Mouse (Mus musculus): ENCODE measurements around the gene Aldh1a2. TPM values are rescaled to one million over a fixed set of nuclear protein-coding genes. Genes with fewer than 3 reads are reported as not detected.

Aldh1a2 gene
- polyA plus RNA-seq, 1 experiment, result 8.7 TPM

DNA sequence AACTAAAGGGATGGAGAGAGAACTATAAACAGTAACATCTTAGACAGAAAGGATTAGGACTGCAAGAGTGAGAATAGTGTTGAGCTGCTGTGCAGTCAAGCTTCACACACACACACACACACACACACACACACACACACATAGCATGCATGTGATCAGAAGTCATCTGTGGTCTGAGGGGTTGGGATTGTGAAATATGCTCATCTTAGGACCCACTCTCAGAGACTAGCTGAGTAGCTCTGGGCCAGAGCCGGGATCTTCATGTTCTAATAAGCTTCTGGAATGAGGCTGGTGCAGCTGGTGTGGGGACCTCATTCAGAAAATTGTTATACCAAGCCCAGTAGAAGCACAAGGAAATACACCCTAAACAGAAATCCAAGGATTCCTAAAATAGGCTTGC is 75.1 kb downstream of the Aldh1a2 start:
- H3K27ac ChIP-seq (ENCODE audit: insufficient read depth, low read depth, low read length), result no peak overlapping the region
- no peak for DNase-seq
- no peak overlapping the region for H3K4me3 ChIP-seq (ENCODE audit: insufficient read depth, low read depth, low read length)
- H3K27me3 ChIP-seq (replicated peaks; ENCODE audit: control insufficient read depth, insufficient read depth, low read length), result no peaks in the 10 kb centered on the region
- TF ChIP-seq CTCF (conservative IDR thresholded peaks at IDR 0.05; ENCODE audit: insufficient read depth, insufficient read length, low read depth, low read length), result no peak
- H3K4me1 ChIP-seq (ENCODE audit: control insufficient read depth, insufficient read depth, low read length), result no peaks in the 10 kb centered on the region
- H3K36me3 ChIP-seq (ENCODE audit: control insufficient read depth, insufficient read depth, low read length), result no peaks in the 10 kb centered on the region
- WGBS, result 89% methylated on average over 1 of the region's 1 CpGs

GRCm38 (mm10) chr9:71295501-71295900 is 79.9 kb downstream of the Aldh1a2 start:
- no peaks in the 10 kb centered on the region for H3K36me3 ChIP-seq (ENCODE audit: control insufficient read depth, insufficient read depth, low read length)
- H3K4me1 ChIP-seq (ENCODE audit: control insufficient read depth, insufficient read depth, low read length), result no peaks in the 10 kb centered on the region
- WGBS, result 67% methylated on average over 8 of the region's 8 CpGs
- no peak overlapping the region for H3K27ac ChIP-seq (ENCODE audit: insufficient read depth, low read depth, low read length)
- H3K4me3 ChIP-seq (ENCODE audit: insufficient read depth, low read depth, low read length), result no peak overlapping the region
- no peak for DNase-seq
- TF ChIP-seq CTCF (conservative IDR thresholded peaks at IDR 0.05; ENCODE audit: insufficient read depth, insufficient read length, low read depth, low read length), result no peak
- no peak for TF ChIP-seq POLR2A (IDR thresholded peaks at IDR 0.05; ENCODE audit: low read depth, low read length)
- H3K27me3 ChIP-seq (replicated peaks; ENCODE audit: control insufficient read depth, insufficient read depth, low read length), result no peaks in the 10 kb centered on the region

DNA sequence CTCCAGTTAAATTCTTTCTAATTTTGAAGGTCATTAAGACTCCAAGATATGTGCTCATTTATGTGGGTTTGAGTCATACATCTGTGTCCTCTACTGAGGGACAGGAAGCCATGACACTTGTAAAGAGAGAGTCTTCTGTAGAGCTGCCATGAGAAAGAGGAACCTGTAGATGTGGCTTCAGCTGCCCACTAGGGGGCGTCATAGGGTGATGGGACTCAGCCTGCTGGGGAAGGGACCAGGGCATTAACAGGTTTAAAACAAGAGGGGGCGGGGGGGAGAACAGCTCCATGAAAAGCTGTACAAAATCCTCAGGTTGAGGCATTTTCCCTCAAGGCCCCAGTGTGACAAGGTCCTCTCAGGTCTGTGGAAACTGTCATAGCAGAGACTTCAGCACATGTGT is 88.0 kb downstream of the Aldh1a2 start:
- Histone ChIP-seq H3K27ac (ENCODE audit: insufficient read depth, low read depth, low read length) (no peak overlapping the region), H3K4me3 (ENCODE audit: insufficient read depth, low read depth, low read length) (no peak overlapping the region), H3K4me1 (ENCODE audit: control insufficient read depth, insufficient read depth, low read length) (no peaks in the 10 kb centered on the region), H3K27me3 (replicated peaks; ENCODE audit: control insufficient read depth, insufficient read depth, low read length) (no peaks in the 10 kb centered on the region), H3K36me3 (ENCODE audit: control insufficient read depth, insufficient read depth, low read length) (no peaks in the 10 kb centered on the region)
- TF ChIP-seq CTCF (conservative IDR thresholded peaks at IDR 0.05; ENCODE audit: insufficient read depth, insufficient read length, low read depth, low read length) (peak; percentile 30; the same call in 1 of the 2 replicates), POLR2A (IDR thresholded peaks at IDR 0.05; ENCODE audit: low read depth, low read length) (no peak)
- 50% methylated on average over 2 of the region's 2 CpGs for WGBS
- no peak for DNase-seq

- WGBS, result 80% methylated on average over 9 of the region's 9 CpGs
- no peak overlapping the region for H3K27ac ChIP-seq (ENCODE audit: insufficient read depth, low read depth, low read length)
- TF ChIP-seq POLR2A (IDR thresholded peaks at IDR 0.05; ENCODE audit: low read depth, low read length), result no peak
- TF ChIP-seq CTCF (conservative IDR thresholded peaks at IDR 0.05; ENCODE audit: insufficient read depth, insufficient read length, low read depth, low read length), result no peak
Observed at GRCm38 (mm10) chr9:71307106-71307789, 91.7 kb downstream of the Aldh1a2 start.

GRCm38 (mm10) chr9:71315960-71316359 is 100.4 kb downstream of the Aldh1a2 start:
- no peak overlapping the region for H3K27ac ChIP-seq (ENCODE audit: insufficient read depth, low read depth, low read length)
- no peaks in the 10 kb centered on the region for H3K27me3 ChIP-seq (replicated peaks; ENCODE audit: control insufficient read depth, insufficient read depth, low read length)
- WGBS, result 98% methylated on average over 3 of the region's 3 CpGs
- H3K4me1 ChIP-seq (ENCODE audit: control insufficient read depth, insufficient read depth, low read length), result peaks cover 20% of the 10 kb centered on the region
- H3K4me3 ChIP-seq (ENCODE audit: insufficient read depth, low read depth, low read length), result no peak overlapping the region
- TF ChIP-seq CTCF (conservative IDR thresholded peaks at IDR 0.05; ENCODE audit: insufficient read depth, insufficient read length, low read depth, low read length) (no peak), POLR2A (IDR thresholded peaks at IDR 0.05; ENCODE audit: low read depth, low read length) (no peak)
- H3K36me3 ChIP-seq (ENCODE audit: control insufficient read depth, insufficient read depth, low read length), result no peaks in the 10 kb centered on the region
- no peak for DNase-seq

More at GRCm38 (mm10) chr9:71307106-71307789, 91.7 kb downstream of the Aldh1a2 start:
- DNase-seq, result no peak
- H3K4me3 ChIP-seq (ENCODE audit: insufficient read depth, low read depth, low read length), result no peak overlapping the region
- H3K27me3 ChIP-seq (replicated peaks; ENCODE audit: control insufficient read depth, insufficient read depth, low read length), result no peaks in the 10 kb centered on the region
- no peaks in the 10 kb centered on the region for H3K4me1 ChIP-seq (ENCODE audit: control insufficient read depth, insufficient read depth, low read length)
- H3K36me3 ChIP-seq (ENCODE audit: control insufficient read depth, insufficient read depth, low read length), result no peaks in the 10 kb centered on the region

GRCm38 (mm10) chr9:71317096-71317920 is 101.7 kb downstream of the Aldh1a2 start:
- H3K27me3 ChIP-seq (replicated peaks; ENCODE audit: control insufficient read depth, insufficient read depth, low read length), result no peaks in the 10 kb centered on the region
- peak overlapping the region; percentile 69 for H3K27ac ChIP-seq (ENCODE audit: insufficient read depth, low read depth, low read length)
- no peak overlapping the region for H3K4me3 ChIP-seq (ENCODE audit: insufficient read depth, low read depth, low read length)
- H3K4me1 ChIP-seq (ENCODE audit: control insufficient read depth, insufficient read depth, low read length), result peaks cover 25% of the 10 kb centered on the region
- TF ChIP-seq POLR2A (IDR thresholded peaks at IDR 0.05; ENCODE audit: low read depth, low read length) (no peak), CTCF (conservative IDR thresholded peaks at IDR 0.05; ENCODE audit: insufficient read depth, insufficient read length, low read depth, low read length) (no peak)
- no peaks in the 10 kb centered on the region for H3K36me3 ChIP-seq (ENCODE audit: control insufficient read depth, insufficient read depth, low read length)
- WGBS, result 57% methylated on average over 11 of the region's 11 CpGs
- peak; percentile 93 for DNase-seq

- no peak overlapping the region for H3K27ac ChIP-seq (ENCODE audit: insufficient read depth, low read depth, low read length)
- no peaks in the 10 kb centered on the region for H3K36me3 ChIP-seq (ENCODE audit: control insufficient read depth, insufficient read depth, low read length)
- peaks cover 25% of the 10 kb centered on the region for H3K4me1 ChIP-seq (ENCODE audit: control insufficient read depth, insufficient read depth, low read length)
- no peak for TF ChIP-seq CTCF (conservative IDR thresholded peaks at IDR 0.05; ENCODE audit: insufficient read depth, insufficient read length, low read depth, low read length)
- TF ChIP-seq POLR2A (IDR thresholded peaks at IDR 0.05; ENCODE audit: low read depth, low read length), result no peak
- no peaks in the 10 kb centered on the region for H3K27me3 ChIP-seq (replicated peaks; ENCODE audit: control insufficient read depth, insufficient read depth, low read length)
- H3K4me3 ChIP-seq (ENCODE audit: insufficient read depth, low read depth, low read length), result no peak overlapping the region
- WGBS, result 73% methylated on average over 3 of the region's 3 CpGs
- peak; percentile 31 for DNase-seq
Observed at GRCm38 (mm10) chr9:71317921-71318241, 102.3 kb downstream of the Aldh1a2 start.

Measured in kidney, adult 2 months (tissue).